Comparison of ENCODE assay signal across 9 mouse cellular contexts in the genomic region with DNA sequence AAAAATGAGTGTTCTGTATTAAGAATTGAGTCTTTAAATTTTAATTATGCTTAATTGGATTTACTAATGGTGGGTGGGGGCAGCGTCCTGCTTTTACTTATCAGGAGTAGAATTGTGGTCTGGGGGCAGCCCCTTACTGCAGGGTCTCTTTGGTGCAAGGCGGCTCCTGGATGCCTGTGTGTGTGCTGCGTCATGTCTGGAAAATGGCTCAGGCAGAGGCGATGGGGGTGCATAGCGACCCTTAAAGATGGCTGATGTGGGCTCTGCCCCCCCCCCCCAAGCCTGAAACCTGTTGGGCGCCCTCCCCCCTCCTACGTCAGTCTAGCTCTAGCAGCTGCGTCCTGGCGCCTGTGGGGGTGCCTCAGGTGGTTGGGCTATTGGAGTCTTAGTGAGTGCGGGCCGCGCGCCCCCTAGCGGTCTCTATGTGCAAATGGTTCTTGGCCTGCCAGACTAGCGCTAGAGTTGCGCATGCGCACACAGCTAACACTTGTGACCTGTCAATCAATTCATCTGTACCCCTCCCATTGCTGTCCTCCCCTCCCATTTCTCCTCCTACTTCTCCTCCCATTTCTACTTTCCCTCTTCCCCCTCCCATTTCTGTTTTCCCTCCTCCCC. TPM values are rescaled to one million over a fixed set of nuclear protein-coding genes. Genes with fewer than 3 reads are reported as not detected.
DNase-seq lines count a peak whose midpoint lies in the region; ATAC-seq and TF ChIP-seq lines count a peak whose summit lies in the region.
"Had no signal": no experiment of that assay in that cellular context is flagged by ENCODE, and none has a peak within 500 bp of the region (broad histone marks: within the 10 kb centered on the region; RNA-seq: fewer than 3 reads in every experiment).

No protein-coding gene starts in this region.

- H3K4me2 ChIP-seq in lung, postnatal 0 days (replicated peaks; ENCODE audit: low read depth, low read length) = peak overlapping the region; percentile 22; the same call in 1 of the 2 replicates

- 60% methylated on average over 10 of the region's 17 CpGs for WGBS in lung, postnatal 0 days

- TF ChIP-seq CTCF in lung, postnatal 0 days (IDR thresholded peaks at IDR 0.05) = peak; percentile 74

- ATAC-seq in common myeloid progenitor, adult 5-6 weeks (replicated peaks; ENCODE audit: low read depth, poor library complexity, severe bottlenecking) = peak; percentile 62
- peak; percentile 80 for ATAC-seq in lung, postnatal 0 days

- H3K9me3 ChIP-seq in lung, postnatal 0 days (ENCODE audit: low read length) = peaks cover 8% of the 10 kb centered on the region; the same call in 1 of the 2 replicates

- H3K9ac ChIP-seq in lung, postnatal 0 days (replicated peaks; ENCODE audit: low read depth) = no peak overlapping the region

- no peak for TF ChIP-seq EP300 in lung, postnatal 0 days (IDR thresholded peaks at IDR 0.05)

- H3K4me1 ChIP-seq in lung, postnatal 0 days (ENCODE audit: insufficient read depth, low read depth, low read length) = no peaks in the 10 kb centered on the region

- H3K27ac ChIP-seq in lung, postnatal 0 days (ENCODE audit: low read length) = no peak overlapping the region

- H3K36me3 ChIP-seq in lung, postnatal 0 days (ENCODE audit: insufficient read depth, low read length) = no peaks in the 10 kb centered on the region

- peak; percentile 60 to 64 for DNase-seq in B cell, adult 2 months
- peak; percentile 68 for DNase-seq in ZHBTc4 (ENCODE audit: low read depth, low spot score)
- peak; percentile 79 for DNase-seq in gastrocnemius, postnatal 14 days
- DNase-seq in layer of hippocampus, postnatal 36 days = peak; percentile 73 to 79
- peak; percentile 85 for DNase-seq in lung, postnatal 0 days (ENCODE audit: low spot score)
- peak; percentile 56 for DNase-seq in retina, postnatal 7 days (ENCODE audit: low read depth, low spot score)
- no peak for DNase-seq in MN1 (ENCODE audit: low spot score)

- intact Hi-C loops in gastrocnemius, postnatal 14 days (cut with DNase I; ENCODE audit: low total_unique reads) = no loop called here

- no peaks in the 10 kb centered on the region for H3K27me3 ChIP-seq in lung, postnatal 0 days (replicated peaks; ENCODE audit: insufficient read depth, low read length)

- H3K4me3 ChIP-seq in lung, postnatal 0 days (ENCODE audit: low read depth, low read length) = peak overlapping the region; percentile 37

RNA-seq across cellular contexts. Expression of a gene that starts 57.4 kb away (rescaled TPM):
- not detected in 2 replicates for total RNA-seq in common myeloid progenitor, adult 5-6 weeks (2017)
- under 1 TPM; 0.18 to 0.31 TPM for total RNA-seq in gastrocnemius, postnatal 14 days (2021)
- not detected for total RNA-seq in layer of hippocampus, postnatal 36 days (2021)
- 0.13 and 0.14 TPM in 2 replicates for polyA plus RNA-seq in lung, postnatal 0 days (2015; fragmentation: Nextera tagmentation; extraction: Ambion mirVana)
- total RNA-seq: gastrocnemius, adult 8-10 months had no signal
